Mouse (Mus musculus) cerebellum, postnatal 10 days (tissue): ENCODE data around the gene H2al2b.
"Not testable (repeated sequence)": the region's sequence is repeated elsewhere in the genome, so short reads cannot be mapped to it uniquely, and the experiment has no call there.

Experiments
- DNase-seq, 2 experiments: peaks; one replicate each; pipeline ENCODE4 v3.0.0; 2021; ENCODE audit warnings: mixed read lengths in 2 of 2

Gene H2al2b

GRCm38 (mm10) chrY:2720574-2720973 is at the start of gene H2al2b:
TSS of gene H2al2b (minus strand) at chrY:2720674.
- DNase-seq, result not testable (repeated sequence)
